Mouse (Mus musculus): ENCODE measurements around the gene Sh3yl1. TPM values are rescaled to one million over a fixed set of nuclear protein-coding genes. Genes with fewer than 3 reads are reported as not detected.

The Sh3yl1 gene
- polyA plus RNA-seq, 1 experiment from 2014 or later = 14.7 TPM

DNA sequence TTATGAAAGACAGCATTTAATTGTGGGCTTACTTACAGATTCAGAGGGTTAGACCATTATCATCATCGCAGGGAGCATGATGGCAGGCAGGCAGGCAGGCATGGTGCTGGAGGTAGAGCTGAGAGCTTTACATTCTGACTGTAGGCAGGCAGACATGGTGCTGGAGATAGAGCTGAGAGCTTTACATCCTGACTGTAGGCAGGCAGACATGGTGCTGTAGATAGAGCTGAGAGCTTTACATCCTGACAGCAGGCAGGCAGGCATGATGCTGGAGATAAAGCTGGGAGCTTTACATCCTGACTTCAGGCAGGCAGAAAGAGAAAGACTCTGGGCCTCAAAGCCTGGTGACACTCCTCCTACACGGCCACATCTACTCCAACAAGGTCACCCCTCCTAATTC, 59.2 kb downstream of the Sh3yl1 start:
- whole genome bisulfite sequencing = 75% methylated on average over 2 of the region's 2 CpGs
- Histone ChIP-seq H3K4me3 (no peak overlapping the region), H3K4me2 (no peak overlapping the region), H3K27ac (no peak overlapping the region), H3K36me3 (no peaks in the 10 kb centered on the region), H3K9me3 (no peaks in the 10 kb centered on the region), H3K9ac (no peak overlapping the region), H3K27me3 (no peaks in the 10 kb centered on the region), H3K4me1 (no peaks in the 10 kb centered on the region)
- no peak for ATAC-seq (ENCODE audit: borderline replicate concordance, extremely low read depth, low FRiP score, low TSS enrichment)

GRCm38 (mm10) chr12:31003795-31004194, 92.3 kb downstream of the Sh3yl1 start:
- no peak overlapping the region for H3K4me3 ChIP-seq
- no peak overlapping the region for H3K9ac ChIP-seq
- WGBS = 73% methylated on average over 4 of the region's 4 CpGs
- H3K36me3 ChIP-seq = no peaks in the 10 kb centered on the region
- H3K27ac ChIP-seq = no peak overlapping the region
- H3K4me2 ChIP-seq = no peak overlapping the region
- no peaks in the 10 kb centered on the region for H3K9me3 ChIP-seq
- no peak for ATAC-seq (ENCODE audit: borderline replicate concordance, extremely low read depth, low FRiP score, low TSS enrichment)
- no peaks in the 10 kb centered on the region for H3K4me1 ChIP-seq
- H3K27me3 ChIP-seq = no peaks in the 10 kb centered on the region

DNA sequence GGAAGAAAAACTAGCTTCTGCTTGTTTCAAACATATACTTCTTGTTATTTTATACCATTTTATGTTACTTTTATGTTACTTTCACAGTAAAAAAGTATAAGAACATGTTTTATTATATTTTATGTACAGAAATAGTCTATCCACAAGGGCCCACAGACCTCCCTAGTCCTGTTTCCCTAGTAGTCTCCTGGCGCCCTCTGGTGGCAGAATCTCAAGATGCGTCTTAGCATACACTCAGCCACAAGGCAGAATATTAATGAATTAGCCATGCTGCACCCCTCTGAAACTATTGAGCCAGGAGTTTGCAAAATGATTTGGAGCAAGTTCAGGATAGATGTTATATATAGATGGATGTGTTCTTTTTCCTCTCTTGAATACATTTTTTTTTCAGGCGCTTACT, 93.5 kb downstream of the Sh3yl1 start:
- Histone ChIP-seq H3K4me3 (no peak overlapping the region), H3K27me3 (no peaks in the 10 kb centered on the region), H3K9ac (no peak overlapping the region), H3K4me2 (no peak overlapping the region), H3K36me3 (no peaks in the 10 kb centered on the region), H3K9me3 (no peaks in the 10 kb centered on the region), H3K27ac (no peak overlapping the region), H3K4me1 (no peaks in the 10 kb centered on the region)
- WGBS = 11% methylated on average over 3 of the region's 3 CpGs
- ATAC-seq (ENCODE audit: borderline replicate concordance, extremely low read depth, low FRiP score, low TSS enrichment) = no peak

- Histone ChIP-seq H3K4me1 (no peaks in the 10 kb centered on the region), H3K27me3 (no peaks in the 10 kb centered on the region), H3K27ac (no peak overlapping the region), H3K4me2 (no peak overlapping the region), H3K36me3 (no peaks in the 10 kb centered on the region), H3K9ac (no peak overlapping the region), H3K4me3 (no peak overlapping the region), H3K9me3 (no peaks in the 10 kb centered on the region)
- WGBS = 15% methylated on average over 6 of the region's 6 CpGs
- ATAC-seq (ENCODE audit: borderline replicate concordance, extremely low read depth, low FRiP score, low TSS enrichment) = no peak
These were observed 96.7 kb downstream of the Sh3yl1 start for GRCm38 (mm10) chr12:31008171-31008570.

Other genes with a start within 250 kb of the Sh3yl1 start
- gene Alkal2, start 27.3 kb upstream of the Sh3yl1 start, polyA plus RNA-seq (2015; fragmentation: Nextera tagmentation; extraction: Ambion mirVana) = 0.48 and 0.67 TPM in 2 replicates
- 172 and 190 TPM in 2 replicates for gene Acp1, start 79 bp upstream of the Sh3yl1 start, polyA plus RNA-seq (2015; fragmentation: Nextera tagmentation; extraction: Ambion mirVana)
- gene Fam110c, start 162.2 kb downstream of the Sh3yl1 start, polyA plus RNA-seq (2015; fragmentation: Nextera tagmentation; extraction: Ambion mirVana) = 2.5 and 2.7 TPM in 2 replicates

Data from lung, embryonic 15.5 days (tissue).